Comparison of ENCODE assay signal across 8 mouse cellular contexts in genomic region chr10:94623617-94624016, GRCm38 (mm10).
DNase-seq lines count a peak whose midpoint lies in the region; ATAC-seq and TF ChIP-seq lines count a peak whose summit lies in the region.

No protein-coding gene starts in this region.

- TF ChIP-seq CTCF in G1E (IDR thresholded peaks at IDR 0.05; ENCODE audit: low read depth, low read length): peak; percentile 82
- TF ChIP-seq CTCF in layer of hippocampus, adult 2 months (conservative IDR thresholded peaks at IDR 0.05): peak; percentile 97

- DNase-seq in G1E (ENCODE audit: low spot score): peak; percentile 51
- DNase-seq in cerebellum, adult 18-20 months: peak; percentile 79 to 86
- peak; percentile 93 for DNase-seq in heart, postnatal 4 days
- DNase-seq in layer of hippocampus, adult 2 months (ENCODE audit: low spot score in 2 of 2): peak; percentile 86 to 93
- DNase-seq in lung, postnatal 10 days: peak; percentile 93
- DNase-seq in retina, adult 2 months (ENCODE audit: low read depth, low spot score): peak; percentile 53
- peak; percentile 67 for DNase-seq in thymus, postnatal 14 days

- peaks cover 46% of the 10 kb centered on the region for H3K27me3 ChIP-seq in G1E (ENCODE audit: insufficient read depth, low read length)
- no peaks in the 10 kb centered on the region for H3K27me3 ChIP-seq in forebrain, embryonic 16.5 days (replicated peaks; ENCODE audit: control insufficient read depth, insufficient read depth, low read length)

- no peaks in the 10 kb centered on the region for H3K9me3 ChIP-seq in G1E (replicated peaks)
- no peaks in the 10 kb centered on the region for H3K9me3 ChIP-seq in forebrain, embryonic 16.5 days (ENCODE audit: control insufficient read depth, low read length)

- H3K4me3 ChIP-seq in G1E (ENCODE audit: low read depth, low read length): no peak overlapping the region
- H3K4me3 ChIP-seq in forebrain, embryonic 16.5 days (replicated peaks; ENCODE audit: low read length): no peak overlapping the region
- no peak overlapping the region; the same call in 1 of the 2 replicates for H3K4me3 ChIP-seq in layer of hippocampus, adult 2 months

- no peak overlapping the region for H3K27ac ChIP-seq in forebrain, embryonic 16.5 days (ENCODE audit: low read length)
- H3K27ac ChIP-seq in layer of hippocampus, adult 2 months: no peak overlapping the region

- H3K36me3 ChIP-seq in G1E (replicated peaks): no peaks in the 10 kb centered on the region
- H3K36me3 ChIP-seq in forebrain, embryonic 16.5 days (ENCODE audit: control insufficient read depth, insufficient read depth): no peaks in the 10 kb centered on the region

- peaks cover 2% of the 10 kb centered on the region; the same call in 1 of the 2 replicates for H3K4me1 ChIP-seq in G1E (ENCODE audit: insufficient read depth, low read depth, low read length)
- H3K4me1 ChIP-seq in forebrain, embryonic 16.5 days (replicated peaks; ENCODE audit: control insufficient read depth, insufficient read depth, low read length): peaks cover 26% of the 10 kb centered on the region

- peak; percentile 60 for ATAC-seq in G1E (ENCODE audit: extremely low read depth, insufficient number of reproducible peaks, low FRiP score, poor library complexity, severe bottlenecking)
- ATAC-seq in forebrain, embryonic 16.5 days: peak; percentile 65

- whole genome bisulfite sequencing in forebrain, embryonic 16.5 days: 5% methylated on average over 10 of the region's 10 CpGs

- H3K9ac ChIP-seq in forebrain, embryonic 16.5 days (replicated peaks; ENCODE audit: low read depth, low read length): 0 out of 2 replicates have a peak overlapping the region, but pooled peaks have one; percentile 7

- H3K4me2 ChIP-seq in forebrain, embryonic 16.5 days (ENCODE audit: low read length): no peak overlapping the region
